Mouse (Mus musculus): ENCODE data around the gene Arhgap20. TPM values are rescaled to one million over a fixed set of nuclear protein-coding genes. Genes with fewer than 3 reads are reported as not detected.
A peak's percentile ranks its signal among the peaks of the same experiment; 100 is the strongest.

Arhgap20 gene
- polyA plus RNA-seq, 1 experiment from 2014 or later, result 1.9 TPM

GRCm38 (mm10) chr9:51779232-51779631 lies 14.1 kb downstream of the Arhgap20 start:
- TF ChIP-seq CTCF (IDR thresholded peaks at IDR 0.05; ENCODE audit: low read depth) (no peak), EP300 (optimal IDR thresholded peaks at IDR 0.05) (no peak)
- no peak for ATAC-seq (ENCODE audit: low FRiP score, low TSS enrichment)
- Histone ChIP-seq H3K27ac (replicated peaks) (no peak overlapping the region), H3K4me3 (ENCODE audit: low read depth, low read length) (no peak overlapping the region), H3K4me2 (replicated peaks; ENCODE audit: low read depth) (no peak overlapping the region), H3K9ac (ENCODE audit: low read length) (no peak overlapping the region), H3K9me3 (ENCODE audit: control insufficient read depth, low read length) (no peaks in the 10 kb centered on the region), H3K36me3 (ENCODE audit: control insufficient read depth, insufficient read depth, low read length) (no peaks in the 10 kb centered on the region), H3K4me1 (replicated peaks; ENCODE audit: control insufficient read depth, insufficient read depth) (no peaks in the 10 kb centered on the region), H3K27me3 (ENCODE audit: control insufficient read depth, insufficient read depth, low read length) (no peaks in the 10 kb centered on the region)
- WGBS, result 77% methylated on average over 5 of the region's 5 CpGs
- no peak for DNase-seq (ENCODE audit: low spot score)

- Histone ChIP-seq H3K9ac (ENCODE audit: low read length) (no peak overlapping the region), H3K9me3 (ENCODE audit: control insufficient read depth, low read length) (no peaks in the 10 kb centered on the region), H3K27me3 (ENCODE audit: control insufficient read depth, insufficient read depth, low read length) (no peaks in the 10 kb centered on the region), H3K4me1 (replicated peaks; ENCODE audit: control insufficient read depth, insufficient read depth) (no peaks in the 10 kb centered on the region), H3K27ac (replicated peaks) (no peak overlapping the region), H3K4me3 (ENCODE audit: low read depth, low read length) (no peak overlapping the region), H3K36me3 (ENCODE audit: control insufficient read depth, insufficient read depth, low read length) (no peaks in the 10 kb centered on the region), H3K4me2 (replicated peaks; ENCODE audit: low read depth) (no peak overlapping the region)
- TF ChIP-seq EP300 (optimal IDR thresholded peaks at IDR 0.05), result no peak
- TF ChIP-seq CTCF (IDR thresholded peaks at IDR 0.05; ENCODE audit: low read depth), result no peak
- ATAC-seq (ENCODE audit: low FRiP score, low TSS enrichment) (no peak), DNase-seq (ENCODE audit: low spot score) (no peak)
- WGBS, result 84% methylated on average over 7 of the region's 7 CpGs
These were observed 16.0 kb downstream of the Arhgap20 start for GRCm38 (mm10) chr9:51781092-51781491.

GRCm38 (mm10) chr9:51787380-51787779 lies 22.2 kb downstream of the Arhgap20 start:
- H3K4me2 ChIP-seq (replicated peaks; ENCODE audit: low read depth), result no peak overlapping the region
- H3K27me3 ChIP-seq (ENCODE audit: control insufficient read depth, insufficient read depth, low read length), result no peaks in the 10 kb centered on the region
- H3K27ac ChIP-seq (replicated peaks), result no peak overlapping the region
- TF ChIP-seq EP300 (optimal IDR thresholded peaks at IDR 0.05) (no peak), CTCF (IDR thresholded peaks at IDR 0.05; ENCODE audit: low read depth) (peak; percentile 44)
- H3K9ac ChIP-seq (ENCODE audit: low read length), result no peak overlapping the region
- no peaks in the 10 kb centered on the region for H3K4me1 ChIP-seq (replicated peaks; ENCODE audit: control insufficient read depth, insufficient read depth)
- no peaks in the 10 kb centered on the region for H3K9me3 ChIP-seq (ENCODE audit: control insufficient read depth, low read length)
- H3K4me3 ChIP-seq (ENCODE audit: low read depth, low read length), result no peak overlapping the region
- 46% methylated on average over 6 of the region's 6 CpGs for WGBS
- ATAC-seq (ENCODE audit: low FRiP score, low TSS enrichment) (no peak), DNase-seq (ENCODE audit: low spot score) (no peak)
- no peaks in the 10 kb centered on the region for H3K36me3 ChIP-seq (ENCODE audit: control insufficient read depth, insufficient read depth, low read length)

- no peak overlapping the region for H3K4me3 ChIP-seq (ENCODE audit: low read depth, low read length)
- H3K27ac ChIP-seq (replicated peaks), result no peak overlapping the region
- no peak for DNase-seq (ENCODE audit: low spot score)
- 61% methylated on average over 1 of the region's 1 CpGs for WGBS
- no peaks in the 10 kb centered on the region for H3K9me3 ChIP-seq (ENCODE audit: control insufficient read depth, low read length)
- no peaks in the 10 kb centered on the region for H3K27me3 ChIP-seq (ENCODE audit: control insufficient read depth, insufficient read depth, low read length)
- H3K9ac ChIP-seq (ENCODE audit: low read length), result no peak overlapping the region
- no peak for ATAC-seq (ENCODE audit: low FRiP score, low TSS enrichment)
- H3K4me1 ChIP-seq (replicated peaks; ENCODE audit: control insufficient read depth, insufficient read depth), result no peaks in the 10 kb centered on the region
- H3K36me3 ChIP-seq (ENCODE audit: control insufficient read depth, insufficient read depth, low read length), result no peaks in the 10 kb centered on the region
- TF ChIP-seq CTCF (IDR thresholded peaks at IDR 0.05; ENCODE audit: low read depth), result no peak
- no peak for TF ChIP-seq EP300 (optimal IDR thresholded peaks at IDR 0.05)
- H3K4me2 ChIP-seq (replicated peaks; ENCODE audit: low read depth), result no peak overlapping the region
These were observed 23.3 kb downstream of the Arhgap20 start for GRCm38 (mm10) chr9:51788466-51788865.

GRCm38 (mm10) chr9:51795206-51795605 lies 30.1 kb downstream of the Arhgap20 start:
- Histone ChIP-seq H3K4me2 (replicated peaks; ENCODE audit: low read depth) (no peak overlapping the region), H3K9me3 (ENCODE audit: control insufficient read depth, low read length) (no peaks in the 10 kb centered on the region), H3K27me3 (ENCODE audit: control insufficient read depth, insufficient read depth, low read length) (no peaks in the 10 kb centered on the region), H3K4me3 (ENCODE audit: low read depth, low read length) (no peak overlapping the region), H3K27ac (replicated peaks) (no peak overlapping the region), H3K4me1 (replicated peaks; ENCODE audit: control insufficient read depth, insufficient read depth) (no peaks in the 10 kb centered on the region), H3K36me3 (ENCODE audit: control insufficient read depth, insufficient read depth, low read length) (no peaks in the 10 kb centered on the region), H3K9ac (ENCODE audit: low read length) (no peak overlapping the region)
- ATAC-seq (ENCODE audit: low FRiP score, low TSS enrichment) (no peak), DNase-seq (ENCODE audit: low spot score) (no peak)
- 60% methylated on average over 6 of the region's 6 CpGs for WGBS
- no peak for TF ChIP-seq EP300 (optimal IDR thresholded peaks at IDR 0.05)
- no peak for TF ChIP-seq CTCF (IDR thresholded peaks at IDR 0.05; ENCODE audit: low read depth)

GRCm38 (mm10) chr9:51798251-51798650 lies 33.1 kb downstream of the Arhgap20 start:
- Histone ChIP-seq H3K4me3 (ENCODE audit: low read depth, low read length) (no peak overlapping the region), H3K27me3 (ENCODE audit: control insufficient read depth, insufficient read depth, low read length) (no peaks in the 10 kb centered on the region), H3K27ac (replicated peaks) (no peak overlapping the region), H3K4me2 (replicated peaks; ENCODE audit: low read depth) (no peak overlapping the region), H3K36me3 (ENCODE audit: control insufficient read depth, insufficient read depth, low read length) (no peaks in the 10 kb centered on the region), H3K9me3 (ENCODE audit: control insufficient read depth, low read length) (no peaks in the 10 kb centered on the region), H3K9ac (ENCODE audit: low read length) (no peak overlapping the region), H3K4me1 (replicated peaks; ENCODE audit: control insufficient read depth, insufficient read depth) (no peaks in the 10 kb centered on the region)
- TF ChIP-seq EP300 (optimal IDR thresholded peaks at IDR 0.05) (no peak), CTCF (IDR thresholded peaks at IDR 0.05; ENCODE audit: low read depth) (no peak)
- DNase-seq (ENCODE audit: low spot score) (no peak), ATAC-seq (ENCODE audit: low FRiP score, low TSS enrichment) (no peak)
- 80% methylated on average over 5 of the region's 5 CpGs for WGBS

All from stomach, postnatal 0 days (tissue).